8 mouse cellular contexts compared by ENCODE assay signal in the genomic region with DNA sequence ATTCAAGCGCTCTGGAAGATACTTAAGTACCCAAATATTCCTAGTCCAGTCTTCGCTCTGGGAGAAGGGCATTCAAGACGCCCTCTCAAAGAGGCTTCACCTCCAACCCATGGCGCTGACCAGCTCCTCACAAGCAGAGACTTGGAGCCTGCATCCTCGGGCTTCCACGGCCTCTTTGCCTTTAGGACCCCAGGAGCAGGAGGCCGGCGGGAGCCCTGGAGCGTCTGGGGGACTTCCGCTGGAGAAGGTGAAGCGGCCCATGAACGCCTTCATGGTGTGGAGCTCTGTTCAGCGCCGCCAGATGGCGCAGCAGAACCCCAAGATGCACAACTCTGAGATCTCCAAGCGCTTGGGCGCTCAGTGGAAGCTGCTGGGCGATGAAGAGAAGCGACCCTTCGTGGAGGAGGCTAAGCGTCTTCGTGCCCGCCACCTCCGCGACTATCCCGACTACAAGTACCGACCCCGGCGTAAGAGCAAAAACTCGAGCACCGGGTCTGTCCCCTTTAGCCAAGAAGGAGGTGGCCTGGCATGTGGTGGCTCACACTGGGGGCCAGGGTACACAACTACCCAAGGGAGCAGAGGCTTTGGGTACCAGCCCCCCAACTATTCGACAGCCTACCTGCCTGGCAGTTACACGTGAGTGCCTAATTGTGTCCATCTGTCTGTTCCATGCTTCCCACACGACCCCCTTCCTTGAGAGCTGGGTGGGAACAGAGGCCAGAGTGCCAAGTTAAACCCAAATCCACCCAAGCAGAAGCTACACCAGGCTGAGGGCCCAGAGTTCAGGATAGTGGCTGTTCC. TPM values are rescaled to one million over a fixed set of nuclear protein-coding genes. Genes with fewer than 3 reads are reported as not detected.
DNase-seq lines count a peak whose midpoint lies in the region; ATAC-seq and TF ChIP-seq lines count a peak whose summit lies in the region.

A gene (plus strand): TSS at position 51 of the 801 bp plus-strand sequence.

- no peak within 1 kb of the TSS for H3K4me3 ChIP-seq in gastrocnemius, adult 2 months
- H3K4me3 ChIP-seq in limb, embryonic 12.5 days (replicated peaks), result no peak within 1 kb of the TSS
- no peak within 1 kb of the TSS for H3K4me3 ChIP-seq in midbrain, embryonic 12.5 days
- H3K4me3 ChIP-seq in stomach, embryonic 14.5 days (ENCODE audit: low read depth, low read length), result no peak within 1 kb of the TSS

- H3K27me3 ChIP-seq in limb, embryonic 12.5 days, result no peaks in the 10 kb centered on the region
- no peaks in the 10 kb centered on the region for H3K27me3 ChIP-seq in midbrain, embryonic 12.5 days
- no peaks in the 10 kb centered on the region for H3K27me3 ChIP-seq in stomach, embryonic 14.5 days (ENCODE audit: control insufficient read depth, insufficient read depth, low read length)

- intact Hi-C loops in gastrocnemius, adult 2 months (cut with DNase I), result loop anchor here (2.0 kb wide), 1 partner anchor 27 kb away; no protein-coding TSS in a partner anchor

- H3K27ac ChIP-seq in gastrocnemius, adult 2 months, result peak within 1 kb of the TSS; percentile 24; the same call in 1 of the 2 replicates
- peak within 1 kb of the TSS; percentile 73 for H3K27ac ChIP-seq in limb, embryonic 12.5 days
- H3K27ac ChIP-seq in midbrain, embryonic 12.5 days (replicated peaks), result peak within 1 kb of the TSS; percentile 39; the same call in 1 of the 2 replicates
- peak within 1 kb of the TSS; percentile 33; the same call in 1 of the 2 replicates for H3K27ac ChIP-seq in stomach, embryonic 14.5 days (ENCODE audit: low read length)

- H3K36me3 ChIP-seq in limb, embryonic 12.5 days, result peaks cover 76% of the 10 kb centered on the region
- H3K36me3 ChIP-seq in midbrain, embryonic 12.5 days, result peaks cover 75% of the 10 kb centered on the region
- peaks cover 51% of the 10 kb centered on the region for H3K36me3 ChIP-seq in stomach, embryonic 14.5 days (ENCODE audit: control insufficient read depth, insufficient read depth, low read length)

- DNase-seq in left cerebral cortex, adult 18-20 months (ENCODE audit: low spot score in 2 of 2), result peak; percentile 67 to 76
- no peak for DNase-seq in left cerebral cortex, adult 11 months (ENCODE audit: low spot score)
- DNase-seq in cerebellum, postnatal 36 days, result peak; percentile 74 to 76
- DNase-seq in gastrocnemius, adult 2 months, result peak; percentile 72
- DNase-seq in hindlimb bud, embryonic 11.5 days (ENCODE audit: extremely low spot score, low read depth, low spot score), result peak; percentile 72

- TF ChIP-seq CTCF in gastrocnemius, adult 2 months (IDR thresholded peaks at IDR 0.05), result peak; percentile 87

- no peak within 1 kb of the TSS for H3K9ac ChIP-seq in limb, embryonic 12.5 days (replicated peaks)
- H3K9ac ChIP-seq in midbrain, embryonic 12.5 days (replicated peaks), result no peak within 1 kb of the TSS
- no peak within 1 kb of the TSS for H3K9ac ChIP-seq in stomach, embryonic 14.5 days (replicated peaks; ENCODE audit: low read depth, low read length)

- ATAC-seq in limb, embryonic 12.5 days (ENCODE audit: insufficient number of reproducible peaks, insufficient read depth, low FRiP score, low TSS enrichment, low read depth), result peak; percentile 57; the same call in 1 of the 2 replicates
- ATAC-seq in midbrain, embryonic 12.5 days (ENCODE audit: low FRiP score, low read depth), result peak; percentile 59; the same call in 1 of the 2 replicates
- ATAC-seq in stomach, embryonic 14.5 days (ENCODE audit: insufficient number of reproducible peaks, insufficient read depth, low FRiP score, low read depth), result peak; percentile 47; the same call in 1 of the 2 replicates

- H3K9me3 ChIP-seq in limb, embryonic 12.5 days, result no peaks in the 10 kb centered on the region
- H3K9me3 ChIP-seq in midbrain, embryonic 12.5 days, result no peaks in the 10 kb centered on the region
- H3K9me3 ChIP-seq in stomach, embryonic 14.5 days (ENCODE audit: control insufficient read depth, low read depth, low read length), result no peaks in the 10 kb centered on the region

- peak within 1 kb of the TSS; percentile 20 for H3K4me2 ChIP-seq in limb, embryonic 12.5 days
- no peak within 1 kb of the TSS for H3K4me2 ChIP-seq in midbrain, embryonic 12.5 days (replicated peaks)
- peak within 1 kb of the TSS; percentile 22 for H3K4me2 ChIP-seq in stomach, embryonic 14.5 days (replicated peaks; ENCODE audit: low read depth, low read length)

- WGBS in limb, embryonic 12.5 days, result 20% methylated on average over 34 of the region's 34 CpGs
- 25% methylated on average over 34 of the region's 34 CpGs for WGBS in midbrain, embryonic 12.5 days
- 24% methylated on average over 34 of the region's 34 CpGs for WGBS in stomach, embryonic 14.5 days

- H3K4me1 ChIP-seq in limb, embryonic 12.5 days (replicated peaks), result peaks cover 28% of the 10 kb centered on the region
- H3K4me1 ChIP-seq in midbrain, embryonic 12.5 days, result peaks cover 9% of the 10 kb centered on the region
- peaks cover 16% of the 10 kb centered on the region; the same call in 1 of the 2 replicates for H3K4me1 ChIP-seq in stomach, embryonic 14.5 days (ENCODE audit: control insufficient read depth, insufficient read depth, low read length)

RNA-seq across cellular contexts. Expression of the gene that starts here (rescaled TPM):
- total RNA-seq in left cerebral cortex, adult 18-20 months (2021), result not detected
- total RNA-seq in gastrocnemius, adult 2 months (2021), result not detected
- polyA plus RNA-seq in limb, embryonic 12.5 days (2016; fragmentation: Nextera tagmentation; extraction: Ambion mirVana), result 0.68 TPM in 1 of 2 replicates, not detected in the other
- not detected in 2 replicates for polyA plus RNA-seq in midbrain, embryonic 12.5 days (2016; fragmentation: Nextera tagmentation; extraction: Ambion mirVana)
- 4.1 and 4.7 TPM in 2 replicates for polyA plus RNA-seq in stomach, embryonic 14.5 days (2014; fragmentation: Nextera tagmentation; extraction: Ambion mirVana)

Comparison
In these comparisons a context has a peak if more than half of its experiments do, and no peak if none do; other contexts are left out.
1. Peak in DNase-seq in left cerebral cortex, adult 18-20 months; RNA of the gene not detected or under 1 TPM.
2. Peak in DNase-seq and H3K27ac ChIP-seq in gastrocnemius, adult 2 months; RNA of the gene not detected or under 1 TPM.
3. Peak in ATAC-seq, H3K27ac ChIP-seq and H3K4me2 ChIP-seq in limb, embryonic 12.5 days; RNA of the gene not detected or under 1 TPM.
4. Peak in ATAC-seq and H3K27ac ChIP-seq in midbrain, embryonic 12.5 days; RNA of the gene not detected or under 1 TPM.